Mouse (Mus musculus) myocyte (in vitro differentiated cells): ENCODE results near the gene Tmem107.

Experiments
- POLR2A ChIP-seq: IDR thresholded peaks from one replicate; pipeline ENCODE4 v1.6.1; 2011; ENCODE audit warnings: low read depth, mild to moderate bottlenecking, control low read depth, moderate library complexity; ENCODE audit not compliant: insufficient read length
- TCF12 ChIP-seq: IDR thresholded peaks from one replicate; pipeline ENCODE4 v1.6.1; 2011; ENCODE audit warnings: mild to moderate bottlenecking, control low read depth; ENCODE audit not compliant: poor library complexity, insufficient read depth, severe bottlenecking
- USF1 ChIP-seq: IDR thresholded peaks from one replicate; pipeline ENCODE4 v1.6.1; 2011; ENCODE audit warnings: low read depth, mild to moderate bottlenecking, control low read depth, moderate library complexity

GRCm38 (mm10) chr11:69046395-69046774, 24.2 kb upstream of the Tmem107 start:
- no peak for TF ChIP-seq USF1
- TF ChIP-seq POLR2A, result no peak
- TF ChIP-seq TCF12, result no peak
